Mouse (Mus musculus) ES-E14 (cell line): ENCODE measurements at regions not wholly inside any gene's neighbourhood (a gene's known extent, or its start where the extent isn't known, plus 50 kb on each side); places are given as distances from the start of the nearest gene placed in this dataset.

ENCODE experiments used
- DNase-seq: peaks from one replicate; pipeline ENCODE4 v3.0.0-alpha.2; 2013; ENCODE audit warnings: low read depth, low spot score
- H3K27ac ChIP-seq: 2 replicates; pipeline ENCODE4 v1.5.1; 2012; ENCODE audit warnings: low read depth, mild to moderate bottlenecking, low read length, moderate library complexity, mixed read lengths; ENCODE audit not compliant: poor library complexity, insufficient read depth, severe bottlenecking
- H3K36me3 ChIP-seq: 2 replicates; pipeline ENCODE4 v1.6.1; 2012; ENCODE audit warnings: mild to moderate bottlenecking, low read length, moderate library complexity, mixed read lengths; ENCODE audit not compliant: control insufficient read depth, poor library complexity, insufficient read depth, severe bottlenecking
- H3K4me1 ChIP-seq, 2 experiments: fragments of 150-350 bp in 1 of 2; sonication (generic) in 1 of 2; 2 replicates each; pipeline ENCODE4 v1.6.1; 2012; ENCODE audit warnings: low read length in 2 of 2, mild to moderate bottlenecking in 1 of 2, mixed read lengths in 1 of 2; ENCODE audit not compliant: control insufficient read depth in 2 of 2, insufficient read depth in 2 of 2, poor library complexity in 1 of 2
- H3K4me3 ChIP-seq, 2 experiments: fragments of 150-350 bp in 1 of 2; sonication (generic) in 1 of 2; 2 replicates each; pipeline ENCODE4 v1.5.1; 2012; ENCODE audit warnings: low read length in 2 of 2, low read depth in 1 of 2, mild to moderate bottlenecking in 1 of 2, mixed read lengths in 1 of 2; ENCODE audit not compliant: insufficient read depth in 1 of 2, poor library complexity in 1 of 2, severe bottlenecking in 1 of 2
- H3K9ac ChIP-seq: 2 replicates; pipeline ENCODE4 v1.6.1; 2012; ENCODE audit warnings: low read depth, mild to moderate bottlenecking, low read length, mixed read lengths; ENCODE audit not compliant: poor library complexity, insufficient read depth, severe bottlenecking
- H3K9me3 ChIP-seq: fragments of 150-350 bp; sonication (generic); 2 replicates; pipeline ENCODE4 v1.6.1; 2012; ENCODE audit warnings: low read depth, mild to moderate bottlenecking, low read length; ENCODE audit not compliant: control insufficient read depth, insufficient read depth
- CHD2 ChIP-seq: IDR thresholded peaks from 2 replicates; pipeline ENCODE4 v1.6.1; 2014; ENCODE audit warnings: mild to moderate bottlenecking, low read depth, low read length, inconsistent platforms
- HCFC1 ChIP-seq: IDR thresholded peaks from 2 replicates; pipeline ENCODE4 v1.6.1; 2012; ENCODE audit warnings: low read length, inconsistent platforms, borderline replicate concordance; ENCODE audit not compliant: insufficient read depth
- MAFK ChIP-seq: IDR thresholded peaks from 2 replicates; pipeline ENCODE4 v1.6.1; 2014; ENCODE audit warnings: mild to moderate bottlenecking, low read depth, low read length, inconsistent platforms; ENCODE audit not compliant: insufficient read depth
- ZC3H11A ChIP-seq: IDR thresholded peaks from 2 replicates; pipeline ENCODE4 v1.6.1; 2012; ENCODE audit warnings: low read depth, mild to moderate bottlenecking, inconsistent platforms, low read length, borderline replicate concordance
- ZNF384 ChIP-seq: IDR thresholded peaks from 2 replicates; pipeline ENCODE4 v1.6.1; 2012; ENCODE audit warnings: low read depth, low read length, inconsistent platforms
- in situ Hi-C, 2 experiments: fragments of 600-800 bp; cut with MboI; formaldehyde crosslinking; loops; one replicate each; pipeline ENCODE4 v1.15.1; 2025; ENCODE audit warnings: low sequenced_read_pairs in 2 of 2, inconsistent platforms in 1 of 2; ENCODE audit not compliant: unreplicated experiment in 2 of 2

GRCm38 (mm10) chr7:77855077-77855476 is 882.7 kb downstream of the Ntrk3 start:
- Histone ChIP-seq H3K36me3 (no peaks in the 10 kb centered on the region), H3K27ac (no peak overlapping the region), H3K4me3 (no peak overlapping the region), H3K9me3 (no peaks in the 10 kb centered on the region), H3K4me1 (no peaks in the 10 kb centered on the region), H3K9ac (no peak overlapping the region)
- no peak for TF ChIP-seq HCFC1
- no peak for TF ChIP-seq ZNF384
- no peak for TF ChIP-seq ZC3H11A
- TF ChIP-seq CHD2 = no peak
- TF ChIP-seq MAFK = no peak
- DNase-seq = no peak
- in situ Hi-C loops = no loop called here

DNA sequence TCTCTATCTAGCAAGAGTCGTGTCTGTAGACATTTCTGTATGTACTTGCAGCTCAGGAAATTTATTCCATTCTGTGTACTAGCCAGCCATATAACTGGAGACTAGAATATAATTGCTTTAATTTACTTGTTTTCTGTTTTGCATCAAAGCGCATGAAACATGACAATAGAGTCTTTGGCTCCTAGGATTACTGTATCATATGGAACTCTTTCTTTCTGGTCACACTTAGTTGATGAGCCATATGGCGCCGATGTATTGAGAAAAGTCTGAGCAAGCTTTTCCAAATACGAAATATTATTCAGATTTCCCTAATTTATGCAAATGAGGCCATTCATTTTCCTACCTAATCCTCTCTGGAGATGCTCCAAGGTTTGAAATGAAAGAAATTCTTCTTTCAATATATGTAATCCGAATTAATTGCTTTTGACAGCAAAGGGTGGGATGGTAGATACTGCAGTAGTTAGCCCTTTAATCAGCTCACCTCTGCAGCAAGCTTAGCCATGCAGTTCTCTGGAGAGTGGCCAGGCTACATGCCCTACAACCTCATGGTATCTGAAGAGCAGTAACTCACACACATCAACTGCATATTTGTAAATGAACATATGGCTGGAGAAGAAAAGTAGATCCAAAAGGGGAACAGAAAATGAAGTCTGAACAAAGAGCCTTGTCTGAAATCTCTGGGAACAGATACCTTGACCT is 913.4 kb downstream of the Ntrk3 start:
- Histone ChIP-seq H3K9me3 (no peaks in the 10 kb centered on the region), H3K4me3 (no peak overlapping the region), H3K36me3 (no peaks in the 10 kb centered on the region), H3K27ac (no peak overlapping the region), H3K9ac (no peak overlapping the region), H3K4me1 (no peaks in the 10 kb centered on the region)
- in situ Hi-C loops = no loop called here
- DNase-seq = no peak
- TF ChIP-seq ZNF384 (no peak), HCFC1 (no peak), CHD2 (no peak), MAFK (no peak), ZC3H11A (no peak)

DNA sequence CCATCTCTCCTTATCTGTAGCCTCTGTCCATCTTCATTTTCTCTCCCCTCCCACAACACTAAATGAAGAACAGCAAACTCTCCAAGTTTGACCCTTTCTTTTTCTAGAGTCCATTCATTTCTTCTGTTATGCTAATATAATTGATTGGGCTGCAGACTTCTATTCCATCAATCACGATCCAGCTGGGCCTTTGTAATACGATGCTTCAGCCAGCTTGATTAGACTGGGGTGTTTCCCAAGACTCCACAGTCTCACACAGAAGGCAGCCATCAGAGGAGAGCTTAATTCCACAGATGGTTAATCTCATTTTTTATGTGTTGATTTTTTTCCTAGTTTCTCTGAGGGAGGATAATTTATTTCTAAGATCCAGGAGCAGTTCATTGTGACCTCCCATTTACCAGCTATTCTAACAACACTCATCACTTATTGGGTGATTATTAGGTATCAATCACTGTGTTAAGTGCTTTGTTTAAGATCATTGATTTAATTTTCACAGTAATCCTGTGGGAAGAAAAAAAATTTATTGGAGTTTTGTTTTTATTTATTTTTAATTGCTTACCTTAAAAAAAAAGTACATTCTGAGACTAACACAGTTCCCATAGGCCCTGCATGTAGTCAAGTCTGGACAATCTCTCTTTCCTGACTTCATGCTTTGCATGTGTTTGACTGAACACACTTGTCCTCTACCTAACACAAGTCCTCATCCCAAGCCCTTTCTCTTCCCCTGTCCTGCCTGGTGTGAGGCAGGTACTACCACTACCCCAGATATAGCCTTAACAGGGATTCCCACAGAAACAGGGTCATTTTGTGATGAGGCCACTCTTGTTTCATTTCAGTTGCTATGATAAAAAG is 925.5 kb downstream of the Ntrk3 start:
- Histone ChIP-seq H3K9me3 (no peaks in the 10 kb centered on the region), H3K4me1 (peaks cover 0 to 2% of the 10 kb centered on the region in 2 experiments; a peak in 1 of 4 replicates), H3K4me3 (no peak overlapping the region), H3K36me3 (no peaks in the 10 kb centered on the region), H3K27ac (no peak overlapping the region), H3K9ac (no peak overlapping the region)
- peak; percentile 49 for DNase-seq
- TF ChIP-seq HCFC1 = no peak
- TF ChIP-seq ZC3H11A = no peak
- no peak for TF ChIP-seq MAFK
- TF ChIP-seq CHD2 = no peak
- no peak for TF ChIP-seq ZNF384
- in situ Hi-C loops = no loop called here

- no peaks in the 10 kb centered on the region for H3K36me3 ChIP-seq
Observed at GRCm38 (mm10) chr7:77786801-77787200, 951.0 kb downstream of the Ntrk3 start.

More at GRCm38 (mm10) chr7:77786801-77787200, 951.0 kb downstream of the Ntrk3 start:
- in situ Hi-C loops = no loop called here
- DNase-seq = no peak
- no peak for TF ChIP-seq HCFC1
- TF ChIP-seq CHD2 = no peak
- no peak for TF ChIP-seq ZC3H11A
- TF ChIP-seq ZNF384 = no peak
- TF ChIP-seq MAFK = no peak
- H3K27ac ChIP-seq = no peak overlapping the region
- no peak overlapping the region for H3K9ac ChIP-seq
- no peaks in the 10 kb centered on the region for H3K4me1 ChIP-seq
- no peaks in the 10 kb centered on the region for H3K9me3 ChIP-seq
- no peak overlapping the region for H3K4me3 ChIP-seq
